Mouse (Mus musculus) brain, embryonic 14.5 days (tissue): Measurements from ENCODE around the gene Nmnat3.

ENCODE experiments used
- CTCF ChIP-seq: fragments of 200-500 bp; IDR thresholded peaks from 2 replicates; pipeline ENCODE4 v1.5.1; 2012; ENCODE audit warnings: inconsistent platforms, mild to moderate bottlenecking, moderate library complexity, borderline replicate concordance; ENCODE audit not compliant: insufficient read depth, insufficient read length; ENCODE audit errors: extremely low read depth
- POLR2A ChIP-seq: fragments of 200-500 bp; IDR thresholded peaks from 2 replicates; pipeline ENCODE4 v1.6.1; 2012; ENCODE audit warnings: mild to moderate bottlenecking, inconsistent platforms, borderline replicate concordance; ENCODE audit not compliant: poor library complexity, insufficient read depth, insufficient read length, severe bottlenecking; ENCODE audit errors: extremely low read depth

- TF ChIP-seq POLR2A (no peak), CTCF (no peak)
Measured at GRCm38 (mm10) chr9:98397866-98398265, 110.6 kb downstream of the Nmnat3 start.
